Mouse (Mus musculus) lung, postnatal 0 days (tissue): ENCODE results near the gene Btbd3. TPM values are rescaled to one million over a fixed set of nuclear protein-coding genes. Genes with fewer than 3 reads are reported as not detected.
A peak's percentile ranks its signal among the peaks of the same experiment; 100 is the strongest.

Experiments used
- ATAC-seq: fragments of 200-750 bp; cut with Nextera tagmentation; 2 replicates; pipeline ENCODE4 v1.8.0; 2017; ENCODE audit warnings: moderate library complexity
- DNase-seq: peaks from one replicate; pipeline ENCODE4 v3.0.0-alpha.2; 2016; ENCODE audit warnings: low spot score
- H3K27ac ChIP-seq: fragments of 300-500 bp; sonication (generic); 2 replicates; pipeline ENCODE4 v1.5.1; 2014; ENCODE audit warnings: antibody characterized with exemption, mild to moderate bottlenecking, low read length, mixed read lengths
- H3K27me3 ChIP-seq: fragments of 300-500 bp; sonication (generic); replicated peaks from 2 replicates; pipeline ENCODE4 v1.6.1; 2014; ENCODE audit warnings: low read length, mixed read lengths; ENCODE audit not compliant: insufficient read depth
- H3K36me3 ChIP-seq: fragments of 300-500 bp; sonication (generic); 2 replicates; pipeline ENCODE4 v1.6.1; 2014; ENCODE audit warnings: low read length, mixed read lengths; ENCODE audit not compliant: insufficient read depth
- H3K4me1 ChIP-seq: fragments of 300-500 bp; sonication (generic); 2 replicates; pipeline ENCODE4 v1.6.1; 2014; ENCODE audit warnings: antibody characterized with exemption, low read depth, low read length, mixed read lengths; ENCODE audit not compliant: insufficient read depth
- H3K4me2 ChIP-seq: fragments of 300-500 bp; sonication (generic); replicated peaks from 2 replicates; pipeline ENCODE4 v1.6.1; 2014; ENCODE audit warnings: low read depth, mild to moderate bottlenecking, low read length, moderate library complexity, mixed read lengths
- H3K4me3 ChIP-seq: fragments of 300-500 bp; sonication (generic); 2 replicates; pipeline ENCODE4 v1.5.1; 2014; ENCODE audit warnings: low read depth, low read length
- H3K9ac ChIP-seq: fragments of 300-500 bp; sonication (generic); replicated peaks from 2 replicates; pipeline ENCODE4 v1.6.1; 2014; ENCODE audit warnings: low read depth, mild to moderate bottlenecking
- H3K9me3 ChIP-seq: fragments of 300-500 bp; sonication (generic); 2 replicates; pipeline ENCODE4 v1.6.1; 2016; ENCODE audit warnings: low read length, mixed read lengths
- CTCF ChIP-seq: IDR thresholded peaks from 2 replicates; pipeline ENCODE4 v1.5.1; 2016; ENCODE audit warnings: antibody characterized with exemption, mild to moderate bottlenecking
- EP300 ChIP-seq: IDR thresholded peaks from 2 replicates; pipeline ENCODE4 v1.6.1; 2016; ENCODE audit warnings: antibody characterized with exemption, mild to moderate bottlenecking, control low read depth
- WGBS: fragments of 180-500 bp; shearing (Covaris S2); extraction: QIAGEN DNeasy Blood & Tissue Kit; methylation state at CpG from one replicate; pipeline ENCODE4 v1.1.7; 2014; 5-methylcytosine and 5-hydroxymethylcytosine counted together
- polyA plus RNA-seq: library from polyadenylated mRNA; unstranded; fragments of >200 nt; fragmentation: Nextera tagmentation; extraction: Ambion mirVana; gene quantifications from 2 replicates; pipeline ENCODE4 v1.2.1, GENCODE M21; 2015

Gene Btbd3
- polyA plus RNA-seq, 1 experiment from 2014 or later = 58.6 TPM

DNA sequence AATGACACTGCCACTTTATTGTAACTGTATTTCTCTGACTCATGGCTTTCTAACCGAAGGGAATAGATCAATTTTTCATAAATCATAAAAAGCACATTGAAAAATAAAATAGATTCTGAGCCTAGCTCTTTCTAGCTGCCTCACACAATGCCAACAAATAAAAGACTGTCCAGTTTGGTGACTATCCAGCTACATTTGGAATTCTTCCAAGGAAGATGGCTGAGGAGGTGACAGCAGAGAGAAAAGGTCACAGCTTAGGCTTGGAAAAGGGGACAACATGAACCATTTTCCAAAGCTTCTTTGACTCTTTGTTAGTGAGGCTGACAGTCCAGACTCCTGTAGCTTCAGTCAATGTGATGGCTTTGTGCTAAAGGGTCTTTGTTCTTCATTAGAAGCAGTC lies 132.2 kb downstream of the Btbd3 start:
- Histone ChIP-seq H3K27me3 (no peaks in the 10 kb centered on the region), H3K4me1 (no peaks in the 10 kb centered on the region), H3K36me3 (no peaks in the 10 kb centered on the region), H3K9me3 (no peaks in the 10 kb centered on the region), H3K27ac (no peak overlapping the region), H3K9ac (no peak overlapping the region), H3K4me3 (no peak overlapping the region), H3K4me2 (no peak overlapping the region)
- DNase-seq = no peak
- WGBS = 70% methylated on average over 1 of the region's 1 CpGs
- TF ChIP-seq CTCF (no peak), EP300 (no peak)
- ATAC-seq = no peak

DNA sequence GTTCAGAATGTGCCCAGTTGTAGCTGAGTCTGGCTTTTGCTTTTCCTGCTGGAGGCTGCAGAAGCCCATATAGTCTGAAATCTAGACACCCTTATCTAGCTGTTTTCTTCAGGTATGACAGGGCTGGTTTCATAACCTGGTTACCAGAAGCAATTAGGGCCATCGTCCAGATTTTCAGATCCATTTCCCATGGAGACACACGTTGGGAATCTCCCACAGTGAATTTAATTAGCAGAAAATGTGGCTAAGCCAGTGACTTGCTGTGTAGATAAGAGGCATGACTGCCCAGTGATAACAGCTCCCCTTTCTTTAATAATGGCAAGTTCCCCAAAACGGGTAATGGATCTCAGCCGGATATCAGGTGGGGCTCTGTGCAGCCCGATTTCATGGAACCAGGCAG lies 146.7 kb downstream of the Btbd3 start:
- H3K27ac ChIP-seq = no peak overlapping the region
- H3K4me1 ChIP-seq = no peaks in the 10 kb centered on the region
- no peak overlapping the region for H3K4me3 ChIP-seq
- H3K36me3 ChIP-seq = no peaks in the 10 kb centered on the region
- H3K4me2 ChIP-seq = no peak overlapping the region
- WGBS = 79% methylated on average over 5 of the region's 5 CpGs
- no peak for TF ChIP-seq EP300
- no peak for TF ChIP-seq CTCF
- DNase-seq = no peak
- no peaks in the 10 kb centered on the region for H3K9me3 ChIP-seq
- ATAC-seq = no peak
- H3K9ac ChIP-seq = no peak overlapping the region
- H3K27me3 ChIP-seq = no peaks in the 10 kb centered on the region

DNA sequence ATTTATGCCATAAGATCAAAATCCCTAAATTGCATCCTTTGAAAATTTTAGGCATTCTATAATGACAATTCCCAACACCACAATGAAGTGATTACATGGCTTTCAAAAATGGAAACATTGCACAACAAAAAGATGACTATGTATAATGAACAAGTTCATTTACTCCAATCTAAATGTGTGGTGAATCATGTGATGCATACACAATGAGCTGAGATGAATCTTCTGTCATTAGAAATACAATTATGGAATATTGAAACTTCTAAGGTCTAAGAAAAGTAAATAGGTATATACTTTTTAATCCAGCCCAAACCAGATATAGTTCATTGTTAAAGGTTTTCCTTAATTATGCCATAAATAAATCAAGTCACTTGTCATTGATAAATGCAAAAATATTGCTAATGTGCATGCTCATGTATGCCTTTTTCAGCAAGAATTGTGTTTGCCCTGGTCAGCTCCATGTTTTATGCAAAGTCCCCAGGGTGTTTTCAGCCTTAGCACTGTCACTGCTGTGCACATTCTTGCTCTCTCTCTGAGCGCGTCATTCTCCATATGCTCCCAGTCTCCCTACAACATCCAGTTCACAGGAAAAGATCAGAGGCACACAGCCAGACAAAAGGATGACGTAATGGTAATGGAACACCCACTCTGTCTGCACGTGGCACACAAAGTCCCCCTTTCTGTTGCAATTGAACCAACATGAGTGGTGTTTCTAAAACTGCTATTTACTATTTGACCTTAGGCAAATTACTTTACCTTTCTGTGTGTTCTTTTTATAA lies 149.6 kb downstream of the Btbd3 start:
- Histone ChIP-seq H3K4me1 (no peaks in the 10 kb centered on the region), H3K27me3 (no peaks in the 10 kb centered on the region), H3K9ac (no peak overlapping the region), H3K4me3 (no peak overlapping the region), H3K36me3 (no peaks in the 10 kb centered on the region), H3K27ac (no peak overlapping the region), H3K4me2 (no peak overlapping the region), H3K9me3 (no peaks in the 10 kb centered on the region)
- 8% methylated on average over 4 of the region's 4 CpGs for WGBS
- TF ChIP-seq CTCF (no peak), EP300 (no peak)
- ATAC-seq (peak; percentile 85), DNase-seq (peak; percentile 67)

DNA sequence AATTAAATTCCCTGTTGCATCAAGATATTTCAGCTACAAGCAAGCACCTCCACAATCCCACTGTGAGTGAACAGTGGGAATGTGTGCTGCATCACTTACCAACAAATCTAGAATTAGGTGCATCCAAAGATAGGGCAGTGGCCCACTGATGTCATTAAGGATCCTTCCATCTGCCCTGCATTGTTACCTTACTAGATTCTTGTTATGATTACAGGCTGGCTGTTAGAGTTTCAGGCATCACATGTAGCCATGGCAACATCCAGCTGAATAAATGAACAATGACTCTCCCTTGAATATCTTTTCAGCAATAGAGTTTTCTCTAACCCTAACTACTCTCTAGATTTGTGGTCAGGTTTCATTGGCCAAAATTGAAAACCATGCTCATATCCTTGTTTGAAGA lies 150.3 kb downstream of the Btbd3 start:
- no peaks in the 10 kb centered on the region for H3K4me1 ChIP-seq
- H3K4me3 ChIP-seq = no peak overlapping the region
- no peak overlapping the region for H3K27ac ChIP-seq
- DNase-seq = no peak
- H3K9ac ChIP-seq = no peak overlapping the region
- H3K4me2 ChIP-seq = no peak overlapping the region
- H3K27me3 ChIP-seq = no peaks in the 10 kb centered on the region
- no peak for ATAC-seq
- TF ChIP-seq EP300 (no peak), CTCF (no peak)
- no peaks in the 10 kb centered on the region for H3K9me3 ChIP-seq
- no peaks in the 10 kb centered on the region for H3K36me3 ChIP-seq

DNA sequence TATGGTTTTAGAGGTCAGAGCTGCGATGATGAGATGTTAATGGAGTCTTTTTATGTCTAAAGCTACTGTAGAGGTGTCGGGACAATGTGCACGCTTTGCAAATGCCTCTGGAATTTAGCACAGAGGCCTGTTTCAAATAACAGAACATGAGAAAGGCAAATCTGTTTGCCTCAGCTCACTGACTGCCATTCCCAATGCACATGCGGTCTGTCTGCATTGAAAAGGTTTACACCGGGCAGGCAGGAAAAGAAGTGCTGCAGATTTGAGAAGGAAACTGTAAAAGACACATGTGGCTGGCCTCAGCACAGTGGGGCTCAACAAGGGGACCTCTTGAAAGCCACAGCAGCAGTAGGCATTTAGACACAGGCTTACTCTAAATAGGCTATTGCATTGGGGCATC lies 156.2 kb downstream of the Btbd3 start:
- no peak overlapping the region for H3K9ac ChIP-seq
- H3K4me3 ChIP-seq = no peak overlapping the region
- DNase-seq (no peak), ATAC-seq (no peak)
- no peak overlapping the region for H3K27ac ChIP-seq
- WGBS = 28% methylated on average over 5 of the region's 5 CpGs
- no peaks in the 10 kb centered on the region; the same call in 1 of the 2 replicates for H3K4me1 ChIP-seq
- no peak for TF ChIP-seq CTCF
- TF ChIP-seq EP300 = no peak
- no peaks in the 10 kb centered on the region for H3K9me3 ChIP-seq
- no peak overlapping the region for H3K4me2 ChIP-seq
- H3K27me3 ChIP-seq = no peaks in the 10 kb centered on the region
- no peaks in the 10 kb centered on the region for H3K36me3 ChIP-seq

DNA sequence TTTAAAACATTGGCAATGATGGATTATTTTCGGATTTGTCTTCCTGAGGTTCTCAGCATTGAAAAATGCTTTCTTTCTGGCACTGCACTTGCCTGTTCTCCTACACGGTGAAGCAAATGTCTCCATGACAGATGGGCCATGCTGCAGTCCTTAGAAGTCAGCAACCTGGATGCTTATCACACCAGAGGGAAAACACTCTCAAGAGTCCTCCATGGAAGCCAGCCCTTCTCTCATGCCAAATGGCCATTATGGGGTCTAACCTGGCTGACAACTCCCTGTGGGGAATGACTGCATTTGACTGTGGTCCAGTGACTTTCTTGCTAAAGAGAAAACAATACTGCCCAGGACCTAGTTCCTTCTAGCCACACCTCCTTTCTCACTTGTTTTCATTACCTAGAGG lies 166.0 kb downstream of the Btbd3 start:
- no peak overlapping the region for H3K9ac ChIP-seq
- no peak overlapping the region for H3K4me2 ChIP-seq
- no peaks in the 10 kb centered on the region for H3K9me3 ChIP-seq
- no peak overlapping the region for H3K27ac ChIP-seq
- no peaks in the 10 kb centered on the region for H3K4me1 ChIP-seq
- no peaks in the 10 kb centered on the region for H3K36me3 ChIP-seq
- TF ChIP-seq EP300 (no peak), CTCF (no peak)
- H3K4me3 ChIP-seq = no peak overlapping the region
- DNase-seq (no peak), ATAC-seq (no peak)
- no peaks in the 10 kb centered on the region for H3K27me3 ChIP-seq
- WGBS = 42% methylated on average over 2 of the region's 2 CpGs

DNA sequence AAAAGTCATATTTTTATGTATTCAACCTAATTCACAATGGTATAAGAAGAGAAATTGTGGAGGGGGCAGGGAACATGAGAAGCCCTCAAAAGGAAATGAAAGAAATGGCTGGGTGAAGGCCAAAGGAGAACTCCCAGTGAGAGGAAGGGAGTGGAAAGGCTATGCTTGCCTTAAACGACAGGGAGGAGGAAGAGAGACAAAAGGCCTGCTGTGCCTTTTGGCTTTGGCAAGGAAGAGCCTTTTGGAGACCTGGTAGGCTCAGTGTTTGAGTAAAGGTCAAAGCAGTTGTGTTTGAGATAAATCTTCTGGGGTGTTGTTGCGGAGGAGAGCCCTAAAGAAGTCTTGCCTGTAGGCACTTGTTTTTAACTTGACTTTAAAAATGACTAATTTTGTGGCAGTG lies 175.6 kb downstream of the Btbd3 start:
- ATAC-seq = no peak
- no peaks in the 10 kb centered on the region for H3K36me3 ChIP-seq
- no peak overlapping the region for H3K4me2 ChIP-seq
- H3K4me1 ChIP-seq = no peaks in the 10 kb centered on the region
- WGBS = 38% methylated on average over 2 of the region's 2 CpGs
- no peak overlapping the region for H3K4me3 ChIP-seq
- H3K27ac ChIP-seq = no peak overlapping the region
- no peaks in the 10 kb centered on the region for H3K27me3 ChIP-seq
- H3K9me3 ChIP-seq = no peaks in the 10 kb centered on the region
- no peak for DNase-seq
- no peak overlapping the region for H3K9ac ChIP-seq
- TF ChIP-seq CTCF (no peak), EP300 (no peak)
